9 mouse cellular contexts compared by ENCODE assay signal in genomic region chr11:103218517-103218901, GRCm38 (mm10). TPM values are rescaled to one million over a fixed set of nuclear protein-coding genes. Genes with fewer than 3 reads are reported as not detected.
DNase-seq lines count a peak whose midpoint lies in the region; ATAC-seq and TF ChIP-seq lines count a peak whose summit lies in the region.
"Had no signal": no experiment of that assay in that cellular context is flagged by ENCODE, and none has a peak within 500 bp of the region (broad histone marks: within the 10 kb centered on the region; RNA-seq: fewer than 3 reads in every experiment).

No protein-coding gene starts in this region.

- H3K27ac ChIP-seq in kidney, embryonic 14.5 days (ENCODE audit: low read depth, low read length), result no peak overlapping the region
- H3K27ac ChIP-seq in embryonic facial prominence, embryonic 12.5 days, result no peak overlapping the region
- H3K27ac ChIP-seq in hindbrain, postnatal 0 days, result peak overlapping the region; percentile 66
- H3K27ac ChIP-seq in midbrain, embryonic 16.5 days (ENCODE audit: low read length), result peak overlapping the region; percentile 56

- TF ChIP-seq CTCF in hindbrain, postnatal 0 days (IDR thresholded peaks at IDR 0.05; ENCODE audit: low read depth), result no peak

- peak; percentile 21 for ATAC-seq in kidney, embryonic 14.5 days (ENCODE audit: low FRiP score, low TSS enrichment)
- no peak for ATAC-seq in embryonic facial prominence, embryonic 12.5 days (ENCODE audit: insufficient number of reproducible peaks, insufficient read depth, low FRiP score, low TSS enrichment)
- ATAC-seq in hindbrain, postnatal 0 days, result peak; percentile 48; the same call in 1 of the 2 replicates
- ATAC-seq in midbrain, embryonic 16.5 days, result peak; percentile 33

- no peaks in the 10 kb centered on the region for H3K9me3 ChIP-seq in kidney, embryonic 14.5 days (ENCODE audit: control insufficient read depth, low read length)
- H3K9me3 ChIP-seq in embryonic facial prominence, embryonic 12.5 days, result no peaks in the 10 kb centered on the region
- H3K9me3 ChIP-seq in hindbrain, postnatal 0 days (ENCODE audit: low read length), result no peaks in the 10 kb centered on the region
- no peaks in the 10 kb centered on the region for H3K9me3 ChIP-seq in midbrain, embryonic 16.5 days (replicated peaks; ENCODE audit: control insufficient read depth, low read length, poor library complexity, severe bottlenecking)

- H3K9ac ChIP-seq in kidney, embryonic 14.5 days (ENCODE audit: low read depth, low read length), result peak overlapping the region; percentile 58; the same call in 1 of the 2 replicates
- H3K9ac ChIP-seq in embryonic facial prominence, embryonic 12.5 days, result peak overlapping the region; percentile 47; the same call in 1 of the 2 replicates
- H3K9ac ChIP-seq in hindbrain, postnatal 0 days (replicated peaks; ENCODE audit: low read length), result peak overlapping the region; percentile 51
- H3K9ac ChIP-seq in midbrain, embryonic 16.5 days (ENCODE audit: low read depth, low read length), result peak overlapping the region; percentile 70

- no peak for DNase-seq in kidney, adult 11 months
- DNase-seq in hindbrain, postnatal 0 days (ENCODE audit: low spot score), result no peak
- DNase-seq in cerebellum, adult 11 months, result no peak
- no peak for DNase-seq in frontal cortex, postnatal 14 days (ENCODE audit: low spot score in 2 of 2)
- DNase-seq in Muller cell, postnatal 12 days (ENCODE audit: inconsistent ontology term), result no peak

- peak overlapping the region; percentile 94 for H3K4me2 ChIP-seq in kidney, embryonic 14.5 days (replicated peaks; ENCODE audit: low read depth, low read length)
- peak overlapping the region; percentile 91 for H3K4me2 ChIP-seq in embryonic facial prominence, embryonic 12.5 days (replicated peaks)
- peak overlapping the region; percentile 72 for H3K4me2 ChIP-seq in hindbrain, postnatal 0 days (ENCODE audit: low read depth, low read length)
- H3K4me2 ChIP-seq in midbrain, embryonic 16.5 days (ENCODE audit: low read length), result peak overlapping the region; percentile 94

- H3K4me1 ChIP-seq in kidney, embryonic 14.5 days (ENCODE audit: control insufficient read depth, insufficient read depth, low read length), result peaks cover 6% of the 10 kb centered on the region; the same call in 1 of the 2 replicates
- peaks cover 6% of the 10 kb centered on the region; the same call in 1 of the 2 replicates for H3K4me1 ChIP-seq in embryonic facial prominence, embryonic 12.5 days
- no peaks in the 10 kb centered on the region for H3K4me1 ChIP-seq in hindbrain, postnatal 0 days (ENCODE audit: insufficient read depth, low read length)
- peaks cover 4% of the 10 kb centered on the region; the same call in 1 of the 2 replicates for H3K4me1 ChIP-seq in midbrain, embryonic 16.5 days (ENCODE audit: control insufficient read depth, insufficient read depth, low read length)

- 24% methylated on average over 6 of the region's 6 CpGs for whole genome bisulfite sequencing in kidney, embryonic 14.5 days
- WGBS in embryonic facial prominence, embryonic 12.5 days, result 27% methylated on average over 6 of the region's 6 CpGs
- WGBS in hindbrain, postnatal 0 days, result 17% methylated on average over 6 of the region's 6 CpGs
- 21% methylated on average over 6 of the region's 6 CpGs for WGBS in midbrain, embryonic 16.5 days

- peak overlapping the region; percentile 45 for H3K4me3 ChIP-seq in kidney, embryonic 14.5 days (ENCODE audit: low read length)
- peak overlapping the region; percentile 36 for H3K4me3 ChIP-seq in embryonic facial prominence, embryonic 12.5 days
- peak overlapping the region; percentile 42 for H3K4me3 ChIP-seq in hindbrain, postnatal 0 days (ENCODE audit: low read length)
- peak overlapping the region; percentile 57 for H3K4me3 ChIP-seq in midbrain, embryonic 16.5 days (ENCODE audit: low read depth, low read length)

- peaks cover 22% of the 10 kb centered on the region for H3K36me3 ChIP-seq in kidney, embryonic 14.5 days (ENCODE audit: control insufficient read depth, insufficient read depth, low read length)
- peaks cover 27% of the 10 kb centered on the region for H3K36me3 ChIP-seq in embryonic facial prominence, embryonic 12.5 days
- peaks cover 19% of the 10 kb centered on the region for H3K36me3 ChIP-seq in hindbrain, postnatal 0 days (ENCODE audit: insufficient read depth, low read length)
- H3K36me3 ChIP-seq in midbrain, embryonic 16.5 days (ENCODE audit: control insufficient read depth, insufficient read depth, low read length), result peaks cover 5% of the 10 kb centered on the region; the same call in 1 of the 2 replicates

- no peaks in the 10 kb centered on the region for H3K27me3 ChIP-seq in kidney, embryonic 14.5 days (ENCODE audit: control insufficient read depth, insufficient read depth, low read length)
- peaks cover 6% of the 10 kb centered on the region; the same call in 1 of the 2 replicates for H3K27me3 ChIP-seq in embryonic facial prominence, embryonic 12.5 days
- no peaks in the 10 kb centered on the region for H3K27me3 ChIP-seq in hindbrain, postnatal 0 days (ENCODE audit: insufficient read depth, low read length)
- H3K27me3 ChIP-seq in midbrain, embryonic 16.5 days (ENCODE audit: control insufficient read depth, insufficient read depth, low read depth, low read length), result no peaks in the 10 kb centered on the region; the same call in 1 of the 2 replicates

RNA-seq across cellular contexts. Expression of gene Spata32, which starts 0.3 kb away (rescaled TPM):
- polyA plus RNA-seq in kidney, embryonic 14.5 days (2014; fragmentation: Nextera tagmentation; extraction: Ambion mirVana), result not detected in 2 replicates
- polyA plus RNA-seq in embryonic facial prominence, embryonic 12.5 days (2016; fragmentation: Nextera tagmentation; extraction: Ambion mirVana), result not detected in 2 replicates
- 1.4 and 1.5 TPM in 2 replicates for total RNA-seq in hindbrain, postnatal 0 days (2014; rRNA removed)
- 1.6 TPM in 2 replicates for polyA plus RNA-seq in hindbrain, postnatal 0 days (2015; fragmentation: Nextera tagmentation; extraction: Ambion mirVana)
- 1.2 and 1.3 TPM in 2 replicates for polyA plus RNA-seq in midbrain, embryonic 16.5 days (2015; fragmentation: Nextera tagmentation; extraction: Ambion mirVana)
- polyA plus RNA-seq: urinary bladder, adult 2 months had no signal

RNA-seq across cellular contexts. Expression of gene 1700023F06Rik, which starts 10.2 kb away (rescaled TPM):
- polyA plus RNA-seq in kidney, embryonic 14.5 days (2014; fragmentation: Nextera tagmentation; extraction: Ambion mirVana), result 0.26 and 0.29 TPM in 2 replicates
- 0.95 and 1.1 TPM in 2 replicates for polyA plus RNA-seq in embryonic facial prominence, embryonic 12.5 days (2016; fragmentation: Nextera tagmentation; extraction: Ambion mirVana)
- total RNA-seq in hindbrain, postnatal 0 days (2014; rRNA removed), result not detected in 2 replicates
- 3.7 and 4.7 TPM in 2 replicates for polyA plus RNA-seq in hindbrain, postnatal 0 days (2015; fragmentation: Nextera tagmentation; extraction: Ambion mirVana)
- polyA plus RNA-seq in midbrain, embryonic 16.5 days (2015; fragmentation: Nextera tagmentation; extraction: Ambion mirVana), result 2.3 and 3.1 TPM in 2 replicates

RNA-seq across cellular contexts. Expression of gene Fmnl1, which starts 47.6 kb away (rescaled TPM):
- 1.1 and 4.0 TPM in 2 replicates for polyA plus RNA-seq in kidney, embryonic 14.5 days (2014; fragmentation: Nextera tagmentation; extraction: Ambion mirVana)
- 0.97 and 1.8 TPM in 2 replicates for polyA plus RNA-seq in embryonic facial prominence, embryonic 12.5 days (2016; fragmentation: Nextera tagmentation; extraction: Ambion mirVana)
- 12.8 and 15.5 TPM in 2 replicates for total RNA-seq in hindbrain, postnatal 0 days (2014; rRNA removed)
- 6.4 and 6.9 TPM in 2 replicates for polyA plus RNA-seq in hindbrain, postnatal 0 days (2015; fragmentation: Nextera tagmentation; extraction: Ambion mirVana)
- 5.7 and 6.3 TPM in 2 replicates for polyA plus RNA-seq in midbrain, embryonic 16.5 days (2015; fragmentation: Nextera tagmentation; extraction: Ambion mirVana)

RNA-seq across cellular contexts. Expression of gene Map3k14, which starts 48.8 kb away (rescaled TPM):
- 3.3 and 4.8 TPM in 2 replicates for polyA plus RNA-seq in kidney, embryonic 14.5 days (2014; fragmentation: Nextera tagmentation; extraction: Ambion mirVana)
- polyA plus RNA-seq in embryonic facial prominence, embryonic 12.5 days (2016; fragmentation: Nextera tagmentation; extraction: Ambion mirVana), result 4.7 and 5.2 TPM in 2 replicates
- 6.7 and 9.3 TPM in 2 replicates for total RNA-seq in hindbrain, postnatal 0 days (2014; rRNA removed)
- polyA plus RNA-seq in hindbrain, postnatal 0 days (2015; fragmentation: Nextera tagmentation; extraction: Ambion mirVana), result 1.2 and 1.5 TPM in 2 replicates
- 4.4 TPM in 2 replicates for polyA plus RNA-seq in midbrain, embryonic 16.5 days (2015; fragmentation: Nextera tagmentation; extraction: Ambion mirVana)

Comparison
In these comparisons a context has a peak if more than half of its experiments do, and no peak if none do; other contexts are left out.
1. H3K27ac ChIP-seq: peak in hindbrain, postnatal 0 days (single experiment) and midbrain, embryonic 16.5 days (single experiment); none in kidney, embryonic 14.5 days (single experiment) and embryonic facial prominence, embryonic 12.5 days (single experiment).
2. Peak in every context shown above with its lines, with median percentiles within 50 percentile points of each other: H3K4me2 ChIP-seq, H3K4me3 ChIP-seq and H3K9ac ChIP-seq.